34 mouse cellular contexts compared by ENCODE assay signal in the genomic region with DNA sequence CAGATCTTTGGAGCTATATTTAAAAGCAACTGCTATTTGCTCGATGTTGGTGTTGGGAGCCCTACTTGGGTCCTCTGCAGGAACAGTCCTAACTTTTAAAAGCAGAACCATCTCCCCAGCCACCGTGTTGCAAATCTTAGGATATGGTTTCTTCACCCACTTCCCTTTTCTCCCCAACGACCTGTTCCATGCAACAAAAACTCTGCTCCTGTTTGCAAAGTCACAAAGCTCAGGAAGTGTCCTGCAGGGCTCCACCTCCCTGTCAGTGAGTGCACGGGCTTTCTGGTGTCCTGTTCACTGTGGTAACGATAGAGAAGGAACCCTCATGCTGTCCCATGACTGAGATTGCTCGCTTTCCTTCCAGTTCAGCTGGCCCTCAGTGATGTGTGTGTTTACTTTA. TPM values are rescaled to one million over a fixed set of nuclear protein-coding genes. Genes with fewer than 3 reads are reported as not detected.
A peak's percentile ranks its signal among the peaks of the same experiment; 100 is the strongest.
DNase-seq lines count a peak whose midpoint lies in the region; ATAC-seq and TF ChIP-seq lines count a peak whose summit lies in the region.
"Had no signal": no experiment of that assay in that cellular context is flagged by ENCODE, and none has a peak within 500 bp of the region (broad histone marks: within the 10 kb centered on the region; RNA-seq: fewer than 3 reads in every experiment).

No protein-coding gene starts in this region.

- no peak overlapping the region for H3K4me3 ChIP-seq in lung, postnatal 0 days (ENCODE audit: low read depth, low read length)
- no peak overlapping the region for H3K4me3 ChIP-seq in MEL (ENCODE audit: control insufficient read depth in 1 of 2, insufficient read depth in 1 of 2, low read depth in 2 of 2, low read length in 2 of 2)
- H3K4me3 ChIP-seq in hindbrain, embryonic 10.5 days = no peak overlapping the region
- H3K4me3 ChIP-seq: embryonic facial prominence, embryonic 15.5 days; hindbrain, embryonic 13.5 days; left cerebral cortex, adult 2 months; limb, embryonic 10.5 days; lung, embryonic 15.5 days; midbrain, embryonic 10.5 days; neural tube, embryonic 15.5 days had no signal

- H3K36me3 ChIP-seq in lung, postnatal 0 days (ENCODE audit: insufficient read depth, low read length) = no peaks in the 10 kb centered on the region
- peaks cover 0 to 39% of the 10 kb centered on the region in 2 experiments; a peak in 2 of 4 replicates for H3K36me3 ChIP-seq in MEL (ENCODE audit: control insufficient read depth in 1 of 2, insufficient read depth in 2 of 2, low read length in 2 of 2)
- no peaks in the 10 kb centered on the region for H3K36me3 ChIP-seq in hindbrain, embryonic 10.5 days
- H3K36me3 ChIP-seq: embryonic facial prominence, embryonic 15.5 days; G1E; hindbrain, embryonic 13.5 days; limb, embryonic 10.5 days; lung, embryonic 15.5 days; midbrain, embryonic 10.5 days; neural tube, embryonic 15.5 days had no signal

- no peaks in the 10 kb centered on the region for H3K4me1 ChIP-seq in lung, postnatal 0 days (ENCODE audit: insufficient read depth, low read depth, low read length)
- peaks cover 22 to 38% of the 10 kb centered on the region in 2 experiments for H3K4me1 ChIP-seq in MEL (ENCODE audit: control insufficient read depth in 1 of 2, insufficient read depth in 2 of 2, low read length in 2 of 2)
- H3K4me1 ChIP-seq in hindbrain, embryonic 10.5 days (replicated peaks) = 0 out of 2 replicates have a peak, but pooled peaks cover 3% of the 10 kb centered on the region
- H3K4me1 ChIP-seq: hindbrain, embryonic 13.5 days; limb, embryonic 10.5 days; lung, embryonic 15.5 days; neural tube, embryonic 15.5 days had no signal

- no peak overlapping the region for H3K9ac ChIP-seq in lung, postnatal 0 days (replicated peaks; ENCODE audit: low read depth)
- H3K9ac ChIP-seq in MEL (ENCODE audit: control insufficient read depth, low read depth, low read length, poor library complexity, severe bottlenecking) = no peak overlapping the region
- H3K9ac ChIP-seq: embryonic facial prominence, embryonic 15.5 days; hindbrain, embryonic 13.5 days; lung, embryonic 15.5 days; neural tube, embryonic 15.5 days had no signal

- WGBS in lung, postnatal 0 days = 40% methylated on average over 6 of the region's 6 CpGs
- WGBS in hindbrain, embryonic 10.5 days = 72% methylated on average over 6 of the region's 6 CpGs

- peak; percentile 37; the same call in 1 of the 2 replicates for ATAC-seq in lung, postnatal 0 days
- peak; percentile 97 to 99 for ATAC-seq in hematopoietic stem cell, adult 5-6 weeks (replicated peaks in 1 of 2; ENCODE audit: insufficient read depth in 1 of 2, low FRiP score in 2 of 2, low TSS enrichment in 1 of 2, low read depth in 1 of 2, poor library complexity in 2 of 2, severe bottlenecking in 2 of 2)
- ATAC-seq in neutrophil, adult 5-6 weeks (ENCODE audit: extremely low read depth, insufficient number of reproducible peaks, low FRiP score, poor library complexity, severe bottlenecking) = peak; percentile 94
- ATAC-seq: activated CD4-positive, CD25-positive, alpha-beta regulatory T cell, adult 4 months; forebrain, embryonic 14.5 days; midbrain, embryonic 16.5 days had no signal

- H3K4me2 ChIP-seq in lung, postnatal 0 days (replicated peaks; ENCODE audit: low read depth, low read length) = no peak overlapping the region
- H3K4me2 ChIP-seq: embryonic facial prominence, embryonic 15.5 days; heart, embryonic 11.5 days; hindbrain, embryonic 13.5 days; lung, embryonic 15.5 days; neural tube, embryonic 15.5 days had no signal

- no peaks in the 10 kb centered on the region for H3K79me2 ChIP-seq in MEL (ENCODE audit: control insufficient read depth, insufficient read depth, low read length, poor library complexity)

- H3K27me3 ChIP-seq in lung, postnatal 0 days (replicated peaks; ENCODE audit: insufficient read depth, low read length) = no peaks in the 10 kb centered on the region
- no peaks in the 10 kb centered on the region for H3K27me3 ChIP-seq in MEL (ENCODE audit: control insufficient read depth in 1 of 2, insufficient read depth in 2 of 2, low read length in 2 of 2)
- H3K27me3 ChIP-seq in hindbrain, embryonic 10.5 days (ENCODE audit: insufficient read depth, poor library complexity, severe bottlenecking) = no peaks in the 10 kb centered on the region
- H3K27me3 ChIP-seq: CH12.LX; embryonic facial prominence, embryonic 15.5 days; hindbrain, embryonic 13.5 days; lung, embryonic 15.5 days; neural tube, embryonic 15.5 days had no signal

- no peak for TF ChIP-seq CTCF in lung, postnatal 0 days (IDR thresholded peaks at IDR 0.05)
- no peak for TF ChIP-seq CTCF in MEL (IDR thresholded peaks at IDR 0.05 in 2 of 3, conservative IDR thresholded peaks at IDR 0.05 in 1 of 3; ENCODE audit: control insufficient read depth in 1 of 3, insufficient read depth in 1 of 3, low read depth in 2 of 3, low read length in 3 of 3, poor library complexity in 1 of 3, severe bottlenecking in 1 of 3)

- peak; percentile 41 for DNase-seq in lung, postnatal 0 days (ENCODE audit: low spot score)
- DNase-seq in lung, adult 18-20 months = no peak
- peak; percentile 90 for DNase-seq in MEL (ENCODE audit: low read depth, low spot score)
- DNase-seq in hindbrain, embryonic 10.5 days (ENCODE audit: low spot score) = no peak
- no peak for DNase-seq in heart, adult 11 months
- DNase-seq: adrenal gland, postnatal 10 days; B cell, adult 2 months; cerebellum, adult 9-10 months; kidney, adult 18-20 months; thymus, adult 18-20 months; thymus, postnatal 4 days had no signal

- TF ChIP-seq POLR2A in MEL (IDR thresholded peaks at IDR 0.05; ENCODE audit: control insufficient read depth in 1 of 2, insufficient read depth in 1 of 2, low read depth in 1 of 2, low read length in 2 of 2, poor library complexity in 1 of 2) = no peak

- TF ChIP-seq EP300 in lung, postnatal 0 days (IDR thresholded peaks at IDR 0.05) = no peak
- peak; percentile 45 to 59; a peak in 3 of 4 replicates for TF ChIP-seq EP300 in MEL (IDR thresholded peaks at IDR 0.05; ENCODE audit: low read depth in 1 of 2, low read length in 2 of 2)

- no peak for TF ChIP-seq RAD21 in MEL (IDR thresholded peaks at IDR 0.05; ENCODE audit: low read depth, low read length)

- no peak overlapping the region for H3K27ac ChIP-seq in lung, postnatal 0 days (ENCODE audit: low read length)
- peak overlapping the region; percentile 54 for H3K27ac ChIP-seq in MEL (ENCODE audit: control insufficient read depth, low read depth, low read length)
- no peak overlapping the region for H3K27ac ChIP-seq in hindbrain, embryonic 10.5 days
- H3K27ac ChIP-seq: embryonic facial prominence, embryonic 15.5 days; hindbrain, embryonic 13.5 days; left cerebral cortex, adult 2 months; limb, embryonic 10.5 days; lung, embryonic 15.5 days; midbrain, embryonic 10.5 days; neural tube, embryonic 15.5 days had no signal

- H3K9me3 ChIP-seq in lung, postnatal 0 days (ENCODE audit: low read length) = no peaks in the 10 kb centered on the region
- H3K9me3 ChIP-seq in MEL (replicated peaks; ENCODE audit: insufficient read depth, low read length) = no peaks in the 10 kb centered on the region
- H3K9me3 ChIP-seq in hindbrain, embryonic 10.5 days = no peaks in the 10 kb centered on the region
- H3K9me3 ChIP-seq: embryonic facial prominence, embryonic 15.5 days; G1E; hindbrain, embryonic 13.5 days; limb, embryonic 10.5 days; lung, embryonic 15.5 days; midbrain, embryonic 10.5 days; neural tube, embryonic 15.5 days had no signal

TF ChIP-seq in MEL, 35 proteins besides CTCF, POLR2A, EP300 and RAD21:
- TF ChIP-seq CHD1 (IDR thresholded peaks at IDR 0.05; ENCODE audit: low read depth, low read length) = no peak
- 0 out of 2 replicates have a peak, but pooled peaks have one; percentile 29 for TF ChIP-seq TCF12 (IDR thresholded peaks at IDR 0.05; ENCODE audit: low read depth, low read length)
- TF ChIP-seq ZNF384 (IDR thresholded peaks at IDR 0.05; ENCODE audit: low read depth, low read length) = no peak
- TF ChIP-seq MXI1 (IDR thresholded peaks at IDR 0.05; ENCODE audit: low read depth, low read length) = no peak
- peak; percentile 57; the same call in 1 of the 2 replicates for TF ChIP-seq TBP (IDR thresholded peaks at IDR 0.05; ENCODE audit: low read depth, low read length)
- TF ChIP-seq USF2 (IDR thresholded peaks at IDR 0.05; ENCODE audit: borderline replicate concordance in 1 of 2, insufficient read depth in 1 of 2, low read depth in 1 of 2, low read length in 2 of 2) = no peak
- TF ChIP-seq RCOR1 (IDR thresholded peaks at IDR 0.05; ENCODE audit: low read depth, low read length) = peak; percentile 57
- no peak for TF ChIP-seq UBTF (IDR thresholded peaks at IDR 0.05; ENCODE audit: borderline replicate concordance, insufficient read depth, low read depth, low read length)
TF ChIP-seq in MEL: peak in this region for 3.

RNA-seq across cellular contexts. Expression of a gene that starts 18.9 kb away (rescaled TPM):
- 4.6 and 5.3 TPM in 2 replicates for polyA plus RNA-seq in lung, postnatal 0 days (2015; fragmentation: Nextera tagmentation; extraction: Ambion mirVana)
- 2.9 and 3.3 TPM in 2 replicates for total RNA-seq in MEL (2012; rRNA removed)
- polyA plus RNA-seq in MEL (2012; ENCODE audit: insufficient read depth in 1 of 2, insufficient read length in 2 of 2, low read depth in 1 of 2, low replicate concordance in 2 of 2, missing spikeins in 1 of 2) = 1 to 10 TPM in 1 of 2 experiments, not detected in 1; 5.6 TPM
- 16.5 and 16.8 TPM in 2 replicates for total RNA-seq in hematopoietic stem cell, adult 5-6 weeks (2017)
- total RNA-seq in neutrophil, adult 5-6 weeks (2017) = 6.3 and 8.5 TPM in 2 replicates
- polyA plus RNA-seq in hindbrain, embryonic 10.5 days (2016; fragmentation: Nextera tagmentation; extraction: Ambion mirVana) = 12.0 and 12.3 TPM in 2 replicates
- total RNA-seq: CH12.LX had no signal

RNA-seq across cellular contexts. Expression of a gene that starts 28.6 kb away (rescaled TPM):
- not detected in 2 replicates for polyA plus RNA-seq in lung, postnatal 0 days (2015; fragmentation: Nextera tagmentation; extraction: Ambion mirVana)
- not detected in 2 replicates for total RNA-seq in MEL (2012; rRNA removed)
- polyA plus RNA-seq in MEL (2012; ENCODE audit: insufficient read depth in 1 of 2, insufficient read length in 2 of 2, low read depth in 1 of 2, low replicate concordance in 2 of 2, missing spikeins in 1 of 2) = not detected
- total RNA-seq in hematopoietic stem cell, adult 5-6 weeks (2017) = not detected in 2 replicates
- not detected in 2 replicates for total RNA-seq in neutrophil, adult 5-6 weeks (2017)
- not detected in 2 replicates for polyA plus RNA-seq in hindbrain, embryonic 10.5 days (2016; fragmentation: Nextera tagmentation; extraction: Ambion mirVana)
- total RNA-seq: adrenal gland, postnatal 10 days; CH12.LX; G1E; gastrocnemius, adult 8-10 months; layer of hippocampus, postnatal 10 days; left cerebral cortex, adult 2 months; liver, adult 2 months had no signal
- polyA plus RNA-seq: activated CD4-positive, CD25-positive, alpha-beta regulatory T cell, adult 4 months; embryonic facial prominence, embryonic 15.5 days; forebrain, embryonic 14.5 days; frontal cortex, adult 2 months; G1E; heart, embryonic 11.5 days; heart, postnatal 0 days; hindbrain, embryonic 13.5 days; kidney, embryonic 16.5 days; limb, embryonic 10.5 days; liver, adult 2 months; lung, embryonic 15.5 days; midbrain, embryonic 10.5 days; midbrain, embryonic 16.5 days; neural tube, embryonic 15.5 days; small intestine, adult 2 months; stomach, embryonic 16.5 days had no signal

Comparison
In these comparisons a context has a peak if more than half of its experiments do, and no peak if none do; other contexts are left out.
1. DNase-seq: peak in lung, postnatal 0 days (single experiment) and MEL (single experiment); none in lung, adult 18-20 months (0 of 2), hindbrain, embryonic 10.5 days (single experiment) and heart, adult 11 months (single experiment).
2. ATAC-seq: peak in every context shown above with its lines; median percentile 98 in hematopoietic stem cell, adult 5-6 weeks; 94 in neutrophil, adult 5-6 weeks; 37 in lung, postnatal 0 days.